Mouse (Mus musculus): ENCODE results near the gene Olfr1217. TPM values are rescaled to one million over a fixed set of nuclear protein-coding genes. Genes with fewer than 3 reads are reported as not detected.

Gene Olfr1217
- not detected for polyA plus RNA-seq (2014; fragmentation: Illumina TruSeq; extraction: RNeasy Lipid Tissue Mini Kit (QIAGEN cat#74804); ENCODE audit: low read depth, low replicate concordance)

DNA sequence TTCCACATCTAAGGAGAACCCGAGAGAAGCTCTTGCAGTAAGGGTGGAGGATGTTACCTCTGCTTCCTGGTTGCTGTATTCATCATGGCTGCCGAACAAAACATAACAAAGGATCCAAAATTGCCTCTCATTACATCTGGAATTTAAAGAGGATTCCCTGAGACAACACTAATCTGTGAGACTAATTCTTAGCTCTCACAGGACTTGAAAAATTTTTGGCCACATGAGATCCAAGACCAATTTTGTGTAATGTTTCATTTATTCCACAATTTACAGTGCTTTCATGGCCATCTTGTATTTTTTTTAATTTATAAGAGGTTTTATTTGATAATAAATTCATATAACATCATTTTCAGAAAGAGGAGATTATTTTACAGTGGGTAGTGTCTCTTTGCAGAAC lies at the start of gene Olfr1217:
Gene Olfr1217, minus strand, starts transcription at position 101 of the 400 bp plus-strand sequence.

DNA sequence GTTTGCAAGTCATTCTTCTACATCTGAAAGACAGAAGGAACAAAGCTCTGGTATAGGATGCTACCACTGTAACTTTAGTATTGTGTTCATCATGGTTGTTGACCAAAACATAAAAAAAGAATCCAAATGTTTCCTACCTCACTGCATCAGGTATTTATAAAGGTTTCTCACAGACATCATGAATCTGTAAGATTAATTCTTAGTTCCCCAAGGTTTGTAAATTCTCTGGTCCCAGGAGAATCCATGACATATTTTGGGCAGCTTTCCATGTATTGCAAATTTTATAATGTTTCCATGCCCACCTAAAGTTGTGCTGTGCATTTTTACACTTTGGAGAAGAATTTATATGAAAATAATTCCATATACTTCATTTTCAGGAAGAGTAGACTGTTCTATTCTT lies 29.2 kb upstream of the Olfr1217 start, which contains the start of gene Olfr1218:
Gene Olfr1218, minus strand, starts transcription at position 101 of the 400 bp plus-strand sequence.

GRCm38 (mm10) chr2:89018240-89018639 lies 13.6 kb downstream of the Olfr1217 start, which contains the start of gene Olfr1216:
Gene Olfr1216 (minus strand): TSS chr2:89018340.

DNA sequence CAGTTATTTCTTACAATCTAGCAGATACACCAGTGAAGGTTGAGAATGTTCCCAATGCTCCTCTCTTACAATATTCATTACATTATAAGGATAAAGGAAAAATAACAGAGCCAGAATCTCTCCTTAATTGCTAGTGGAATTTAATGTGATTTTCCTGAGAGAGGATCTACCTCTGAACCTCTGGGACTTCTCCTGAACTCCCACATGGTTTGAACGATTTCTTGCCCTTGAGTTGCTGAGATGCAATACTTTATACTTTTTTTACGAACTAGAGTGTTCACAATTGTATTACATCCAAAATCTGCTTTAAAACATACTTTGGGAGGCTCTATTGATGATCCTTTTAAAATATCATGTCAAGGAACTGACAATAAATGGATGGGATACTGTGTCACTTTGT lies 25.0 kb downstream of the Olfr1217 start, which contains the start of gene Olfr1215:
Gene Olfr1215, minus strand, starts transcription at position 101 of the 400 bp plus-strand sequence.

DNA sequence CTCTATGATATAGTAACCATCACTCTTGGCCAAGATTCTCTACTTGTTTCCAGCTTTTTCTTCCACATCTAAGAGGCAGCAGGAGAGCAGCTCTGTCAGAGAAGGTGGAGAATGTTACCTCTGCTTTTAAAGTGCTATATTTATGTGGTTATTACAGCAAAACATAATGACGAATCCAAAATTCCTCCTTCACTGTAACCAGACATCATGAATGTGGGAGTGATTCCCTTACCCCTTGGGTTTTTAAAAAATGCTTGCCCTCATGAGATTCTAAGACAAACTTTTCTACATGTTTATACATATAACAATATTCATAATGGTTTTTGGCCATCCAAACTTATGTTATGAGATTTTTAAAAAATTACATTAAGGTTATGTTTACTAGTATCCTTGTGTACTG lies 39.3 kb downstream of the Olfr1217 start, which contains the start of gene Olfr1214:
Gene Olfr1214, minus strand, starts transcription at position 101 of the 400 bp plus-strand sequence.

DNA sequence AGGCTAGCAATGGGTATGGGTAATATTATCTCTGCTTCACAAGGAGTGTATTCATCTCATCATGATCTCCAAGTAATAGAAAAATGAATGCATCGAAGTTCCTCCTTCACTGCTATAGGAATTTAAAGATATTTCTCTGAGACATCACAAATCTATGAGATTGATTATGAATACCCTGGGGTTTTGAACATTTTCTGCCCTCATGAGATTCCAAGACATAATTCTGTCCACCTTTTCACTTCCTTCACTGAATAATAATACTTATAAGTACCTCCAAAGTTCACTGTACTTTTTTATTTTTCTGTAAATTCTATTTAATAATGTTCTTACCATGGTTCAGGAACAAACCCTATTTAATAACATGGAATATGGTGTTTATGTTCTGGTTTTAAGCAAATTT lies 51.7 kb downstream of the Olfr1217 start, which contains the start of gene Gm13762:
Gene Gm13762, minus strand, starts transcription at position 101 of the 400 bp plus-strand sequence.

Other genes with a start within 250 kb of the Olfr1217 start
- not detected for gene Olfr1201, start 239.0 kb downstream of the Olfr1217 start, polyA plus RNA-seq (2014; fragmentation: Illumina TruSeq; extraction: RNeasy Lipid Tissue Mini Kit (QIAGEN cat#74804); ENCODE audit: low read depth, low replicate concordance)
- gene Olfr1202, start 217.6 kb downstream of the Olfr1217 start, polyA plus RNA-seq (2014; fragmentation: Illumina TruSeq; extraction: RNeasy Lipid Tissue Mini Kit (QIAGEN cat#74804); ENCODE audit: low read depth, low replicate concordance): not detected
- gene Olfr1205, start 202.3 kb downstream of the Olfr1217 start, polyA plus RNA-seq (2014; fragmentation: Illumina TruSeq; extraction: RNeasy Lipid Tissue Mini Kit (QIAGEN cat#74804); ENCODE audit: low read depth, low replicate concordance): not detected
- not detected for gene Olfr1204, start 182.8 kb downstream of the Olfr1217 start, polyA plus RNA-seq (2014; fragmentation: Illumina TruSeq; extraction: RNeasy Lipid Tissue Mini Kit (QIAGEN cat#74804); ENCODE audit: low read depth, low replicate concordance)
- gene Olfr1206, start 168.8 kb downstream of the Olfr1217 start, polyA plus RNA-seq (2014; fragmentation: Illumina TruSeq; extraction: RNeasy Lipid Tissue Mini Kit (QIAGEN cat#74804); ENCODE audit: low read depth, low replicate concordance): not detected
- gene Olfr1208, start 129.8 kb downstream of the Olfr1217 start, polyA plus RNA-seq (2014; fragmentation: Illumina TruSeq; extraction: RNeasy Lipid Tissue Mini Kit (QIAGEN cat#74804); ENCODE audit: low read depth, low replicate concordance): not detected
- gene Olfr1209, start 116.9 kb downstream of the Olfr1217 start, polyA plus RNA-seq (2014; fragmentation: Illumina TruSeq; extraction: RNeasy Lipid Tissue Mini Kit (QIAGEN cat#74804); ENCODE audit: low read depth, low replicate concordance): not detected
- not detected for gene Olfr1211, start 94.0 kb downstream of the Olfr1217 start, polyA plus RNA-seq (2014; fragmentation: Illumina TruSeq; extraction: RNeasy Lipid Tissue Mini Kit (QIAGEN cat#74804); ENCODE audit: low read depth, low replicate concordance)
- not detected for gene Olfr1212, start 78.1 kb downstream of the Olfr1217 start, polyA plus RNA-seq (2014; fragmentation: Illumina TruSeq; extraction: RNeasy Lipid Tissue Mini Kit (QIAGEN cat#74804); ENCODE audit: low read depth, low replicate concordance)
- gene Gm13762, start 51.8 kb downstream of the Olfr1217 start, polyA plus RNA-seq (2014; fragmentation: Illumina TruSeq; extraction: RNeasy Lipid Tissue Mini Kit (QIAGEN cat#74804); ENCODE audit: low read depth, low replicate concordance): not detected
- gene Olfr1214, start 39.4 kb downstream of the Olfr1217 start, polyA plus RNA-seq (2014; fragmentation: Illumina TruSeq; extraction: RNeasy Lipid Tissue Mini Kit (QIAGEN cat#74804); ENCODE audit: low read depth, low replicate concordance): not detected
- gene Olfr1215, start 25.1 kb downstream of the Olfr1217 start, polyA plus RNA-seq (2014; fragmentation: Illumina TruSeq; extraction: RNeasy Lipid Tissue Mini Kit (QIAGEN cat#74804); ENCODE audit: low read depth, low replicate concordance): not detected
- not detected for gene Olfr1216, start 13.7 kb downstream of the Olfr1217 start, polyA plus RNA-seq (2014; fragmentation: Illumina TruSeq; extraction: RNeasy Lipid Tissue Mini Kit (QIAGEN cat#74804); ENCODE audit: low read depth, low replicate concordance)
- gene Olfr1218, start 29.1 kb upstream of the Olfr1217 start, polyA plus RNA-seq (2014; fragmentation: Illumina TruSeq; extraction: RNeasy Lipid Tissue Mini Kit (QIAGEN cat#74804); ENCODE audit: low read depth, low replicate concordance): not detected
- not detected for gene Olfr1219, start 51.4 kb upstream of the Olfr1217 start, polyA plus RNA-seq (2014; fragmentation: Illumina TruSeq; extraction: RNeasy Lipid Tissue Mini Kit (QIAGEN cat#74804); ENCODE audit: low read depth, low replicate concordance)
- not detected for gene Olfr1220, start 74.8 kb upstream of the Olfr1217 start, polyA plus RNA-seq (2014; fragmentation: Illumina TruSeq; extraction: RNeasy Lipid Tissue Mini Kit (QIAGEN cat#74804); ENCODE audit: low read depth, low replicate concordance)
- gene Olfr1221, start 85.2 kb upstream of the Olfr1217 start, polyA plus RNA-seq (2014; fragmentation: Illumina TruSeq; extraction: RNeasy Lipid Tissue Mini Kit (QIAGEN cat#74804); ENCODE audit: low read depth, low replicate concordance): not detected
- gene Olfr1222, start 101.0 kb upstream of the Olfr1217 start, polyA plus RNA-seq (2014; fragmentation: Illumina TruSeq; extraction: RNeasy Lipid Tissue Mini Kit (QIAGEN cat#74804); ENCODE audit: low read depth, low replicate concordance): not detected
- gene Olfr1223, start 119.5 kb upstream of the Olfr1217 start, polyA plus RNA-seq (2014; fragmentation: Illumina TruSeq; extraction: RNeasy Lipid Tissue Mini Kit (QIAGEN cat#74804); ENCODE audit: low read depth, low replicate concordance): not detected
- gene Olfr1224-ps1, start 132.0 kb upstream of the Olfr1217 start, polyA plus RNA-seq (2014; fragmentation: Illumina TruSeq; extraction: RNeasy Lipid Tissue Mini Kit (QIAGEN cat#74804); ENCODE audit: low read depth, low replicate concordance): not detected
- gene Olfr1225, start 142.6 kb upstream of the Olfr1217 start, polyA plus RNA-seq (2014; fragmentation: Illumina TruSeq; extraction: RNeasy Lipid Tissue Mini Kit (QIAGEN cat#74804); ENCODE audit: low read depth, low replicate concordance): not detected
- not detected for gene Olfr1226, start 168.0 kb upstream of the Olfr1217 start, polyA plus RNA-seq (2014; fragmentation: Illumina TruSeq; extraction: RNeasy Lipid Tissue Mini Kit (QIAGEN cat#74804); ENCODE audit: low read depth, low replicate concordance)
- gene Olfr1228, start 222.0 kb upstream of the Olfr1217 start, polyA plus RNA-seq (2014; fragmentation: Illumina TruSeq; extraction: RNeasy Lipid Tissue Mini Kit (QIAGEN cat#74804); ENCODE audit: low read depth, low replicate concordance): not detected